Mouse (Mus musculus) frontal cortex, postnatal 25 days (tissue): Measurements from ENCODE around the gene Slc26a3.

Experiments used
- DNase-seq, 2 experiments: peaks; one replicate each; pipeline ENCODE4 v3.0.0; 2022; ENCODE audit warnings: low spot score in 2 of 2

Slc26a3 gene

DNA sequence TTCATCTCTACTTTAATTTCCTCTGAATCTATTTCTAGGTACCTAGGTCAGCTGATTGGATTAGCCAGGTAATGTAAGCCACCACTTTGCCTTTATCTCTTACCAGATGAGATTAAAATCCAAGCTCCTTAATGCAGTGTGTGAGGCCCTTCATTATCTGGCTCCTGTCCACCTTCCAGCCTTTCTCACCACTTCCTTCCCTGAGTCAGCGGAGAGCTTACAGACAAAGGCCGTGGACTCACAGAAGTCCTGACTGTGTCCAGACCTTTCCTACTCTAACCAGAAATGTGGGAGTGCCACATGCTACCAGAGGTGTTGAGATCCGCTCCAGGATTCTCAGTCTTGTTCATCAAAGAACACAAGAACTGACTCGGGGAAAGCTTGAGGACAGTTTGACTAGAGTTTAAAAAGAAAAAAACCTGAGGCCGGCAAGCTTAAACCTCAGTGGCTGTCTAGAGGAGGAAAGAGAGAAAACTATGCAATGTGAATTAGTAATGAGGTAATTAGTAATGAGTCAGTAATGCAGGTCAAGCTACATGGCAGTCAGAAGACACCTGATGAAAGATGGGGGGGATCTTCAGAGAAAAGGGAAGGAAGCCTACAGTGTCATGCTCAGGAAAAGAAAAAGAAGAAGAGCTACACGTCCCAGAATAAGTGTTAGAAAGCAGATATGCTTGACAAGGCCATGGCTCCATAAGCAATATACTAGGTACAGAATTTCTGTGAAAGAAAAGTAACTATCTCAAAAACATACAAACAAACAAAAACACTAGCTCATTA lies 123.2 kb downstream of the Slc26a3 start:
- DNase-seq: no peak

DNA sequence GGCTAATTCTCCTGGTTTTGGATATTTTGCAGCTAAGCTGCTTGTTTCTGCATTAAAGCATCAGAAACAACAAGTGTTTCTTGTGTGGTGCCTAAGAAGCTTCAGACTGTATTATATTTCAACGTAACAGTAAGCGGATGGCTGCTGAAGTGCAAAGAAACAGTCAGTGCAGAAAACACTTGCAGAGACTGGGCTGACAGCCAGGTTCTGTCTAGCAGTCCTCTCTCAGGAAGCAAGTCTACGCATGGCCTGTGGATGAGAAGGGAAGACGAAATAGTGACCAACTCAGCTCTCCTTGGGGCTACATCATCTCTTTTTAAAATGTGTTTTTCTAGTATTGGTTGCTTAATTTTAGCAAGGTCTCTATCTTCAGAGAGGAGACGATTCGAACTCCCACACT lies 129.4 kb downstream of the Slc26a3 start:
- DNase-seq: no peak

- DNase-seq: no peak
Observed at GRCm38 (mm10) chr12:31521371-31521770, 130.7 kb downstream of the Slc26a3 start.
